Mouse (Mus musculus): ENCODE results near the gene Slc39a11.
A peak's percentile ranks its signal among the peaks of the same experiment; 100 is the strongest.

Slc39a11 gene

DNA sequence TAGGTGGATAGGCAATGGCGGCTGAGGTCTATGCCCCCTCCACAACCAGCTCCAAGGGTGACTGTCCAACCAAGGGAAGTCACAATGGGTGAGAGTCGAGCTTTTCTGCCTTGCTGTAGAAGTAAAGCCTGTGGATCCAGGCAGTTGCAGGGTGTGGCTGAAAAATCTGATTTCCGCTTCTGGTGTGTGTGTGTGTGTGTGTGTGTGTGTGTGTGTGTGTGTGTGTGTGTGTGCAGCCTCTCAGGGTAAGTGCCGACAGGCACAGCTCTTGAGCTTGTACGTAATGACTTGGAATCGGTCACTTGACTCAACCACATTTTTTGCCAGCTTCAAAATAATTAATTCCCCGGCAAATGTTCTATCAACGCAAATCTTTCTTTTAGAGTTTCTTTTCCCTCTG, 18.6 kb downstream of the Slc39a11 start:
- DNase-seq: no peak

DNA sequence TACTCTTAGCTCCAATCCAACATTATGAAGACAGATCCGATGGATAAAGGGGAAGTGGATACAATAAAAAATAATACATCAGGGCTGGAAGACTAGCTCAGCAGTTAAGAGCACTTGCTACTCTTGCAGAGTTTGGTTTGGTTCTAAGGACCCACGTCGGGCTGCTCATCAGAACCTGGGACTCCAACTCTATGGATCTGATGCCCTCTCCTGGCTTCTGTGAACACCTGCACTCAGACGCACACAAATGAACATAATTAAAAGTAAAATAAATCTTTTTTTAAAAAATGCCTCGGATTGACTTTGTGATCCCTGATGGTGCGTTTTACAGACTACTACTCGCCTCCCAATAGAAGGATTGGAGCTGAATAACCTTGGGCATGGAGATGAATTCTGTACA, 19.2 kb downstream of the Slc39a11 start:
- DNase-seq: no peak

DNA sequence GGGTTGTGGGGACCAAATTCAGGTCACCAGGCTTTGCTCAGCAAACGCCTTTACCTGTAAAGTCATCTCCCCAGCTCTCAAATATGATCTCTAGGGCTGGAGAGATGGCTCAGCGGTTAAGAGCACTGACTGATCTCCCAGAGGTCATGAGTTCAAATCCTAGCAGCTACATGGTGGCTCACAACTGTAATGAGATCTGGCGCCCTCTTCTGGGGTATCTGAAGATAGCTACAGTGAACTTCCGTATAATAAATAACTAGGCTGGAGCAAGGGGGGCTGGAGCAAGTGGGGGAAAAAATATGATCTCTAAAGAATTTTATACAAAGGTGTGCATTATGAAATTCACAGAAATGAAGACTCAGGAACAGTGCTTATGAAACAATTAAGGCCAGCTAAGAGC, 22.1 kb downstream of the Slc39a11 start:
- no peak for DNase-seq

DNA sequence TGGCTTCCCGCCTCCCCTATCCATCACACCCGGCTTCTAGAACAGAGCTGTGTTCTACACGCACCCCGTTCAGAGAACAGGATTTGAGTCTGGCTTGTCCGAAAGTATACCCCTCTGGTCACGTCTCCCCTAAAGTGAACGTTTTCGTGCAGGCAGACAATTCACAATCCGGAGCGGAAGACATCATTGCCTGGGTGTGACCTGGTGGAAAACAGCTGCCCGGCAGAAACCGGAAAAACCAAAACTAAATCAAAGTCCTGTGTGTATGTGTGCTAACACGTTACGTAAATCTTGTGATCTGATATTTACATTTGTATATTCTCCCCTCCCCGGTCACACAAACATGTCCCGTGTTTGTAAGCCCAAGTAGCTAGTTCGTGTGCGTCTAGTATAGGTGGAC, 24.4 kb downstream of the Slc39a11 start:
- DNase-seq: no peak

DNA sequence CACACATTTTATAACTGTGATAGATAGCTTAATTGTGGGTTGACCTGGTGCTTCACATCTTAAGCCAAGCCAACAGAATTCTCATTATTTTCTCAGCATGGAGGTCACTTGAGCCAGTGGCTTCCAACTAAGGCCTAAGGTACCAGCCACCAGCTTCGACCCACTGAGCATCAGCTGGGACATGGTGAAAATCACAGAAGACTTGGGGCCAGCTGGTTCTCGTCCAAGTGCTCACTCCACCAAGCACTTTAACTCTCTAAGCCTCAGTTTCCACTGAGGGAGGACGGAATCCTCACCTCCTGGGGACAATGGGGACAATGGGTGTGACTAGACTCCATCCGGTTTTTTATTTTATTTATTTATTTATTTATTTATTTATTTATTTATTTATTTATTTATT, 27.9 kb downstream of the Slc39a11 start:
- DNase-seq: no peak

DNA sequence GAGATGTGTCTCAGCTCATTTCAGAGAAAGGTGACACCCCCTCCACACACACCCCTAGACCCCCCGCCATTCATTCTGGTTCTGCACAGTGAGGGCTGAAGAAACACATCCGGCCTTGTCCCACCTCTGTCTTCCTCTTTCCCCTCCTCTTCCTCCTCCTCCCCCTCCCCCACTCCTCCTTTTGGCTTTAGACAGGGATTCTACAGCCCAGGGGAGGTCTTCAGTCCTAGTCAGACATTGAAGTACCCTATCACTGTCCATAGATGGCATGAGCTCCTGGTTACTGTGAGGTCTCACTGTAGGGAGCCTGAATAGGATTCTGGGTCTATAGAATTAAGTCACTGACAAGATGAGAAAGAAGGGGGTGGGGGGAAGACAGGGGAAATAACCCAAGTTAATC, 28.9 kb downstream of the Slc39a11 start:
- DNase-seq: no peak

DNA sequence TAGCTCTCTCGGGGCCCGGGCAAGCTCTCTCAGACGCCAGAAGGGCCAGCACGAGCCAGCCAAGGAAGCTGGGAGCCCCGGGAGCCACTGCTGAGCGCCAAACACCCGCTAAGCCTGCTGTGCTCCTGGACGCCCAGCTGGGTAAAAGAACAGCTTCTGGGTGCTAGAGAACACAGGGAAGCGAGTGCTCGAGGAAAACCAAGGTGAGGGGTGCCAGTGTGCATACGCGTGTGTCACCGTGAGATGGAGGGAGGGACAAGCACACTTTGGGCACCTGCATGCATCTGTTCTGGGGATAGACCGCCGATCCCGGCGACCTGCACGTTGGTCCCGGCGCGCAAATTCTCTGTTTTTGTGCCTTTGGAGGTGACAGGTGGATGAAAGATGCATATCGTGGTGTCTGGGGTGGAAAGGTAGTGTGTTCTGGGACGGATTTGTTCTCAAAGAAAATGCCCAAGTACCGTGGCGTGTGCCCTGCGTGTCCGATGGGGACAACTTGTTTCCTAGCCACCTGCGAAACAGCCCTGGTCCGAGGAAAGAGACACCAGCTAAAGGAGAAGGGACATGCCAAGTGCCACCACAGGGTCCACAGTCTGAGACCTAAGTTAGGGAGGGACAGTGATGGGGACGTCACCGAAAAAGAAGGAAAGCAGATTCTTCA, 30.3 kb downstream of the Slc39a11 start:
- no peak for DNase-seq

DNA sequence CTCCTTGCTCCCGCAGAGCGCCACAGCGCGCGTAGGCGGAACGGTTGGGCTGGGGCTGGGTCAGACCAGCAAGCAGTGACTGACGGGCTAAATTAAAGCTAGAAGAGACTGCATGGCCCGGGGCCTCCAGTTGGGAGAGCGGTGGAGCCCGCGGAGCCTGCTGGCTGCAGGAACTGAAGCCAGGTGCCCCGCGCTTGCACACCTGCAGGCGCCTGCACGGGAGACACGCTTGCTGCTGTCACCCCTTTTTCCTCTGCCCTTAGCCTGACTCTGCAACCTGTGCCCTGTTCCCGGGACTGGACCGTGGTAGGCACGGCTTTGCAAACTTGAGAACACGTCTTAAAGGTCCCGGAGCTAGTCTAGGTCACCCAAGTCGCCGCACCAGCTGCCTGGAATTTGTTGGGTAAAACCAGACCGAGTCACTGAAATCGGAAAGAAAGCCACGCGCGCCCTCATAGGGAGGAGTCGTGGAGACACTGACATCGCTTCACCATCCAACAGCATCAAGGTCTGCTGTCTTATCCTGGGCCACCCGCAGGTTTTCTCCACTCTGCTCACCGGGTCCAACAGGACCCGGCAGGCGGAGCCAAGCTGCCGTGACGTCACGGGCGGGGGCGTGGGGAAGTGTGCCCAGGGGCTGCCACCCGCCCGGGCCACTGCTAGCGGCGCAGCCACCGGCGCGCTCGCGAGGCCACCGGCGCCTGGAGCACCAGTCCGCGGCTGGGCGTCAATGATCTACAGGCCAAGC, 31.0 kb downstream of the Slc39a11 start, which contains the start of gene Sstr2:
Gene Sstr2, plus strand, starts transcription at position 671 of the 748 bp plus-strand sequence.
- DNase-seq: peak; percentile 75

DNA sequence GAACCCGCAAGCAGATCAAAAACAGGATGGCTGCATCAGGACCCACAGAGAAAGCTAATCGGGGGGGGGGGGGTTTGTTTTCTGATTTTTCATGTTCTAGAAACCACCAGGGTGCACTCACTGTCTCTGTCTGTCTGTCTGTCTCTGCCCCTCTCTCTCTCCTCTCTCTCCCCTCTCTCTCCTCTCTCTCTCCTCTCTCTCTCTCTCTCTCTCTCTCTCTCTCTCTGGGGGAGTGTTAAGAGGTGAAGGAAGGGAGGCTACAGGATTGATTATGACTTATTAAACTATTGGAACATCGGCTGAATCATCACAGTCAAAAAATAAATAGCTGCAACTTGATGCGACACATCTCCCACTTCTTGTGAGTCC, 31.6 kb downstream of the Slc39a11 start:
- no peak for DNase-seq

DNA sequence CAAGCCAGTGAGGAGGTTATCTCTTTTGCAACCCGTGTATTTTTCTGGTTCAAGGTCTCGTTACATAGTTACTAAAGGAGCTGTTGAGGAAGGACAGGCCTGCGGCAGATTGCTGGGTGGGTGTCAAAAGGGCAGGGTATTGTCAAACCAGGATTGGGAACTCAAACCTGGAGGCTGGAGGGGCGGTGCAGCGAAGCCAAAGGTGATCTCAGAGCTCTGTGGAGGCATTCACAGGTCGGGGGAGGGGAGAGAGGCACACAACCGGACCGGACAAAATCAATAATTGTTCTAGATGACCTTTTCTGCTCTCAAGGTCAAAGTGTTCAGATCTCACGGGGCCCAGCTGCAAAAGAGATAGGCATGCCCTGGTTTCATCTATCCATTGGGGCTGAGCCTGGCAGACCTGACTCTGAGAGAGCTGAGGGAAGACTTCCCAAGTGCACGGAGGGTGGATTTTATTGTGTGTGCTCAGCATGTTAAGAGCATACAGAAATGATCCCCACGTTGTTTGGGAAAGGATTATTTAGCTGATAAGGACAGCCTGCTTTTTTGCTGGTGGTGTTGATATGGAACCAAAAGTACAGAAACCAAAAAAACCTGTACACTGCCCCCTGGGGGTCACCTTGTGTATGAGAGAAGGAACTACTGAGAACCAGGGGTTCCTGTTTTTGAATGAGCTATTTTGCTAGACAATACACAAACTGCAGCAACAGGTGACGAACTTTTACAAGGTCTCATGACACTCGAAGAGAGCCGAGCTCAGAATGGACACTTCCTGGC, 32.6 kb downstream of the Slc39a11 start:
- DNase-seq: peak; percentile 33

DNA sequence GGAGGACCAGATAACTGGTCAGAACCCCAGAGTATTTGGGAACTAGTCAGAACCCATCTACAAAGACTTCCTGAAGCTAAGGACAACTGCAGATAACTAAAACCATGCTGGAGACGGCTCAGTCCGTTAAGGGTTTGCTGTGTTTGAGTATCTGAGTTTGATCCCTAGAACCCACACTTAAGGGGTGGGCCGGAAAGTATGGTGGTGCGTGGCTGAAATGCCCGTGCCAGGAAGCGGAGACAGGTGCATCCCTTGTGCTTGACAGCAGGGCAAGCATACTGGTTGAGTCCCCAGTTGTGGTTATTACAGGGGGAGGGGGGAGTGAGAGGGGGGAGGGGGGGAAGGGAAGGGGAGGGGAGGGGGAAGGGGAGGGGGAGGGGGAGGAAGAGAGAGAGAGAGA, 35.4 kb downstream of the Slc39a11 start:
- DNase-seq: no peak

DNA sequence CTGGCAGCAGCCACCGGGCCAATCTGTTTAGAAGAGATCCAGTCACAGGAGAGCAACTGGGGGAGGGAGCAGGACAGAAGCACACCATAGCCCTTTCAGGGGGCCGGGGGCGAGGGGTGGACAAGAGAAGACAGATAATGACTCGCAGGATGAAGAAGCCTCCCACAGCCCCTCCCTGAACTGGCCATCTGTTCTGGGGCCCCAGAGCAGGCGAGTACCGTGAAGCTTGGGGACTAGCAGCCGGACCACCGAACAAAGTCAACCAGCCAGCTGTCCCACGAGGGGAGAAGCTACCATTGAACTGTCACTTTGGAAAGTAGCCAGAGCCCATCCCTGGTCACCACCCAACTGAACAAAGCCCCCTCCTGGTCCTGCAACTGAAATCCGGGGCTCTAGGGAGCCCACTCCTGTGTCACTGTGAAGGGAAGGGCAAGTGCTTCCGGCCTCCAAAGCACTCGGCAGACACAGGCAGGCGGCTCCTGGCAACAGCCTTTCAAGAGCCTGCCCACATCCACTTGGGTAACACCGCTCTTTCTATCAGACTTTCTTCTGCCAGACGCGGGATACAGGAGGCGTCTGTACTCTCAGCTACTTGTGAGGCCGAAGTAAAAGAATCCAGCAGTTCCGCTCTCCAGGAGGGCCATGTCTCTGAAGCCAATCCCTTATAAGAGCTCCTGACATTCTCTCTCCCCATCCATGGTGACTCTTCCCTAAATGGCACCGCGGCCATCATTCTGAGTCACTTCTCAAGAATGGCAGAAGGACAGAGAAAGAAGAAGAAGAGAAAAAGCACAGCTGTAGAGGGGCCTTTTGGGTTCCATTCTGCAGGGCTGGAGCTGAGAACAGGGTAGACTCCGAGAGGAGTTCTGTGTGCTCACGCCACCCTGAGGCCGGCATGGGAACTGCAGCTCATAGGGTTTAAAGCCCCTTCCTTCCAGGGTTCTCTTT, 37.9 kb downstream of the Slc39a11 start:
- DNase-seq: peak; percentile 42

DNA sequence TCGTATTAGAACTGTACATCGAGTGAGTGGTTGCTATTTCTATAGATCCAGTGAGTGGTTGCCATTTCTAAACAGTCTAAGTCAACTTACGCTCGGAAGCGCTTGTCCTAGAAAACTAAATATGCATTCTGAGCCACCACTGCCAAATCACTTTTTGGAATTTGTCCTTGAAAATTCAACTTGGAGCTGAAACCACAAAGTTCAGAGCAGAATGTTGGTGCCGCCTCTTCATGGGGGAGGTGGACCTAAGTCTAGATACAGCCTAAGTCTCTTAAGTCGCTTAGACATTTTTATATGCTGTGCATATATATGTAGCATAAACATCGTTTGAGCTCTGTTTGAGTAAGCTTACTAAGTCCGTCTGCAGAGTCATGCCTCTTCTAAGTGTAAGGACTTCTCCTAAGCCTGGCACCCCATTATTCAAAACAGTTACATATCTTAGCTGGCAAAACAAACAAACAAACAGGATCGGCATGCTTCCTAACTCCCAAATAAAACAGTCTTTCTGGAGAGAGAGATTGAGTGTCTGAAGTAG, 38.7 kb downstream of the Slc39a11 start:
- DNase-seq: no peak

DNA sequence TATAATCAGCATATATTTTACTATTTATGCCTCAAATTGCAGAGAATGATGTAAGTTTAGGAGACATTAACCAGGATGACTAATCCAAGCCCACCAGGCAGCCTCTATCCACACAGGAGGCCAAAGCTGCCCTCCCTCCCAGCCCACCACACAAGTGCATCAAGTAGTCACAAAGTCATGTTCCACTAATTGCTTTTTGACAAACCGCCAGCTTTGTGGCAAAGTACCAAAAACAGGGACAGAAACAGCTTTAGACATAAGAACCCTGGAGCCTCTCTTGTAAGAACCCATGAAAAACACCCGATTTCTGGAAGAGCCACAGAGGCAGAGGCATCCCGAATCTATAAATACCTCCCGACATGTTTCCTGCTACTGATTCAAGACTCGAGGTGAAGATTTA, 39.6 kb downstream of the Slc39a11 start:
- DNase-seq: no peak

DNA sequence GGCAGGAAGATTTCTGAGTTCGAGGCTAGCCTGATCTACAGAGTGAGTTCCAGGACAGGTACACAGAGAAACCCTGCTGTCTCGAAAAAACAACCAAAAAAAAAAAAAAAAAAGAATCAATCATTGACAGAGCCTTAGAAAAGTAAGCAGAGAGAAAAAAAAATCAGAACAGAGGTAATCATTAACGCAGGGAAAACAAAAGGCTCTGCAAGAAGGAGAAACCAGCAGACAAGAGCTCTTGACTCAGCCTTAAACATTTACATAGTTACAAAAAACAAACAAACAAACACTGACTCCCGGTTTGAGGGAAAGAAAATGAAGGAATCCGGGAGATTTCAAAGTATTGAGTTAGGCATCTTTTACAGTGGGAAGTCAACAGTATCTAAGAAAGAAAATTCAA, 40.3 kb downstream of the Slc39a11 start:
- no peak for DNase-seq

DNA sequence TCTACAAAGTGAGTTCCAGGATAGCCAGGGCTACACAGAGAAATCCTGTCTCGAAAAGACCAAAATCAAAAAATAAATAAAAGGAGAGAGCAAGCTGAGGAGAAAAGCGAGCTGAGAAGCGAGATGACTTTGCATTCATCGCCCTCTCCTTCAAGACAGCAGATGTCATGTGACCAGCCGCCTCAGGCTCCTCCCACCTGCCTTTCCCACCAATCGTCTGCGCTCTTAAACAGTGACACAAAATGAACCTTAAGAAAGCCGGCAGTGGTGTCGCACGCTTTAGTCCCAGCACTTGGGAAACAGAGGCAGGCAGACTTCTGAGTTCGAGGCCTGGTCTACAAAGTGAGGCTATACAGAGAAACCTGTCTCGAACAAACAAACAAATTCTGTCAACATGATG, 42.3 kb downstream of the Slc39a11 start:
- DNase-seq: no peak

DNA sequence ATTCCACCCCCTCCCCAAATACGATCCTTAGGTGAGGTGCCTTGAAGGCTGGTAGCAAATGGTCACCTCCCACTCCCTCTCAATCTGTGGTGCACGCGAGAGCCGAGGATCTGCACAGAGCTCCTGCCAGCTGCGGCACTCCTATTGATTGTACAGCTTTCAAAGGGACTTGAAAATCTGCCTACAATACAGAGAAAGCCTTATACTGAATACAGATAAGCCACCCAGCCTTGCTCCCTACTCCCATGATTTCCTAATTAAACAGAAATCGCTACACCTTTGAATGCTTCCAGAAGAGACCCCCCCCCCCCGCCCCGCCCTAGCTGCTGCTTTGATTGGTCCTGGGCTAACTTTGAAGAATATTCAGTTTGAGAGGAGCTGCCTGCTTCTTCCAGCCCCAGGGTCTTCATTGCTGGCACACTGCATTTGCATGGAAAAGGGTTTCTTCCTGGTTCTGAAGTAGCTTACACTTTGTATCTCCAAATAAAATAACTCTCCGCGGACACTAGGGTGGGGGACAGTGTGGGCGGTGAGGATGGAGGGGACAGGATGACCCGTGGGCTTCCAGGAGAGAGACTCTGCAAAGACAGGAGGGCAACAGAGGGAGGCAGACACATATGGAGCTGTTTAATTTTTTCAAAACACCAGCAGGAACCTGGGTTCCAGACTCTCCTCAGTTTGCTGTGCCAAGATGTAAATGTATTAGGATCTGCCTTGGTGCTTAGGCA, 48.1 kb downstream of the Slc39a11 start:
- DNase-seq: no peak

DNA sequence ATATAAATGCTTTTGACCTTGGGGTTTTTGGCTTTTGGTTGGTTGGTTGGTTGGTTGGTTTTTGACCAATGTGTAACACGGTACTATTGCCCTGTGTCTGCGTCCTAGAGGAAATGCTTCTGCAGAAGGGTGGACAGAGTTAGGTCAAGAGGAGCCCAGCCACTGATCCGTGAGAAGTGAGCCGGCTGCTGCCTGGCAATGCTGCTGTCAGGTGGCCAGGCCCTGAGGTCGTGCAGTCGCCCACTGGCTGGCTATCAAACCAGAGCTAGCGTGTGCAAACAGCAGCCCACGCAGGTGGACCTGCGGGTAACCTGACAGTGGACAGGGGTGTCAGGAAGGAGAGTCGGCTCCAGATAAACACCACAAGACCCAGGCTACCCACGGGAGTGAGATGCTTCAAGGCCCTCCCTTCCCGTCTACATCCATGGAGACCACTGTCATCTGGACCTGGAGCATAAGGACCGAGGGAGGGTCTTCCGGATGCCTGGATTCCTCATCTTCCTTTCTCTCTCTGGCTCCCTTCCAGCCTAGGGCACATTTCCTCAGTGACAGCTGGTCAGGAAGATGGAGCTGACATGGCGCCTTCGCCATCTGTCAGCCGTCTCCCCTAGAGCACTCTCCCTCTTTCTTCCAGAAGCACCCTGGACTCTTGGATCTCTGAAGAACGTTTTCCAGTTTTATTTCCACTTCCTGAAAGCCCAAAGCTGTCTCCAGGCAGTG, 49.2 kb downstream of the Slc39a11 start:
- DNase-seq: no peak

DNA sequence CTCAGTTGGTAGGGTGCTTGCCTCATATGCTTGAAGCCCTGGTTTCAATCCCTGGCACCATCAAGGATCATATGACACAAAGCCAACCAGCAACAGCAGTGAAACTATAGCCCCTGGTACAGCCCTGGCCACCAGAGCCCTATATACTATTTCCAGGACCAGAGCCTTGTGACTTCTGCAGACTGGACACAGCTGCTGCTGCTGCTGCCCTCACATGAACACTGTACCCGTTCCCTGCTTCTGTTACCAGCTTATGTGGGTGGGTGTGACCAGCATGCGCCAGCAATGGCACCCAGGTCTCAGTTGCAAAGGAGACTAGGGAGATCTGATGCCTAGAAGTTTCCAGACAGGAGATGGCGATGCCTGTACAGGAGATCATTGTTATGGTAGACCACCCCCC, 52.2 kb downstream of the Slc39a11 start:
- no peak for DNase-seq

DNA sequence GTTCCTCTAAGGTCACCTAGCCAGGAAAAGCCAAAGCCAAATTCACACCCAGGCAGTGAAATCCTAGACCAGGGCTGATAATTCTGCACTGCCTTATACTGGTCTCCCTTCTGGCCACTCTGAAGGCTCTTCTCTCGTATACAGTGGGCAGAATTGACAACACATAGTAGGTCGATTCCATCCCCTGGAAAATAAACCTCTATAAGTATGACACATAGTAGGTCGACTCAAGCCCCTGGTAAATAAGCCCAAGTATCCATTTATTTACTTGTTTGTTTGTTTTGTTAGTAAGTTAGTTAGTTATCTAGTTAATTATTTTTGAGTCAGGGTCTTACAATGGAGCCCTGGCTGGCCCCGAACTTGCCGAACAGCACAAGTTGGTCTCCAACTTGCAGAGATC, 54.7 kb downstream of the Slc39a11 start:
- no peak for DNase-seq

DNA sequence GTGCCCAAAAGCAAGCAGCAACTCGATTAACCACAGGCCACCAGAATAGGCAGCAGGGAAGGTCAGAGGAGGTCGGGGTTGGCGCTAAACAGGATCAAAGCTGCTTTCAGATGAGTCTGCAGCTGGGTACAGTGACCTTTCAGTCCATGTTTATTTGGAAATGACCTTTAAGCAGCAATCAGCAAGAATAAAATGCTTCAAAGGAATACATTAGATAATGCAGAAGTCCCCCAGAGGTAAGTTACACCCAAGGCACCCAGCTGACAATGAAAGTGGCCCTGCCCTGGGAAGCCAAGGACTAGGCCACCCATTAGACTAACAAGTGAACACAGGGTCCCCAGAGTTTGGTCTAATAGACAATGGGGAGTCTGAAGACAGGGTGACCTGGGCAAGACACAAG, 60.9 kb downstream of the Slc39a11 start:
- no peak for DNase-seq

All from layer of hippocampus, adult 9-11 months (tissue).